Mouse (Mus musculus) spleen, adult 2 months (tissue): ENCODE data around the gene 2210011C24Rik. TPM values are rescaled to one million over a fixed set of nuclear protein-coding genes. Genes with fewer than 3 reads are reported as not detected.

Experiments
- DNase-seq, 2 experiments: peaks; one replicate each; pipeline versions ENCODE4 v3.0.0 to v3.0.0-alpha.2; 2012 to 2021; ENCODE audit warnings: low spot score in 2 of 2, low read depth in 1 of 2
- H3K27ac ChIP-seq: fragments of 200-500 bp; 2 replicates; pipeline ENCODE4 v1.5.1; 2012; ENCODE audit warnings: low read length, inconsistent platforms; ENCODE audit not compliant: insufficient read depth
- H3K27me3 ChIP-seq: fragments of 200-500 bp; 2 replicates; pipeline ENCODE4 v1.6.1; 2012; ENCODE audit warnings: mild to moderate bottlenecking, moderate library complexity, low read length, inconsistent platforms; ENCODE audit not compliant: control insufficient read depth, insufficient read depth
- H3K36me3 ChIP-seq: fragments of 200-500 bp; 2 replicates; pipeline ENCODE4 v1.6.1; 2012; ENCODE audit warnings: mild to moderate bottlenecking, low read length, inconsistent platforms; ENCODE audit not compliant: control insufficient read depth, insufficient read depth
- H3K4me1 ChIP-seq: fragments of 200-500 bp; 2 replicates; pipeline ENCODE4 v1.6.1; 2011; ENCODE audit warnings: inconsistent platforms; ENCODE audit not compliant: control insufficient read depth, insufficient read depth, insufficient read length
- H3K4me3 ChIP-seq: fragments of 200-500 bp; 2 replicates; pipeline ENCODE4 v1.5.1; 2011; ENCODE audit warnings: mild to moderate bottlenecking, inconsistent platforms; ENCODE audit not compliant: insufficient read depth, insufficient read length; ENCODE audit errors: extremely low read depth
- CTCF ChIP-seq: fragments of 200-500 bp; IDR thresholded peaks from 2 replicates; pipeline ENCODE4 v1.5.1; 2011; ENCODE audit warnings: mild to moderate bottlenecking, inconsistent platforms; ENCODE audit not compliant: insufficient read depth, insufficient read length, insufficient replicate concordance; ENCODE audit errors: extremely low read depth
- POLR2A ChIP-seq: fragments of 200-500 bp; IDR thresholded peaks from 2 replicates; pipeline ENCODE4 v1.6.1; 2011; ENCODE audit warnings: low read depth, low read length, inconsistent platforms
- WGBS: fragments of 180-500 bp; shearing (Covaris S2); methylation state at CpG from one replicate; pipeline ENCODE4 v1.1.7; 2018; 5-methylcytosine and 5-hydroxymethylcytosine counted together
- polyA plus RNA-seq: library from polyadenylated mRNA; depleted of rRNA; stranded (reverse); fragments of >200 nt; gene quantifications from 2 replicates; pipeline ENCODE4 v1.2.3, GENCODE M21; 2012

Gene 2210011C24Rik
- polyA plus RNA-seq, 1 experiment, result 0.60 TPM

GRCm38 (mm10) chr8:84046505-84046904 is 34.5 kb upstream of the 2210011C24Rik start:
- no peaks in the 10 kb centered on the region for H3K27me3 ChIP-seq
- H3K36me3 ChIP-seq, result no peaks in the 10 kb centered on the region
- TF ChIP-seq CTCF (no peak), POLR2A (no peak)
- H3K4me3 ChIP-seq, result no peak overlapping the region
- peaks cover 8% of the 10 kb centered on the region; the same call in 1 of the 2 replicates for H3K4me1 ChIP-seq
- no peak overlapping the region for H3K27ac ChIP-seq
- DNase-seq, result no peak
- WGBS, result 80% methylated on average over 3 of the region's 3 CpGs

DNA sequence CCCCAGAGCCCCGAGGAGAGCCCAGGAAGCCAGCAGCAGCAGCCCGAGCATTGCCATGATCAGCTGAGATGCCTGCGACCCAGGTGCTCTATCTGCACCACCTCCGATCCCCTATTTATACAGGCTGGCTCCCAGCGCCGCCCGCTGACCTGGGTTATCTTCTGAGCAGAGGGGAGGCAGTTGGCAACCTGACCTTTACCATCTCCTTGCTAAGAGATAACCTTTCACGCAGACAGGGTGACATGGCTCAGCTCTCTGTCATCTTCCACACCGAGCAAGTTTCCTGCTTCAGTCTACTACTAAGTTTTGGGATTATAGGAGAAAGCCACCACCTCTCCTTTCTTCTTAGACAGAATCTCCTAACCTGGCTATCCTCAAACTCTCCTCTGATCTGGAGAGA is 32.9 kb upstream of the 2210011C24Rik start, which contains the start of gene Rln3:
Gene Rln3, minus strand, starts transcription at position 101 of the 400 bp plus-strand sequence.
- DNase-seq, result no peak
- no peaks in the 10 kb centered on the region for H3K27me3 ChIP-seq
- peaks cover 4% of the 10 kb centered on the region; the same call in 1 of the 2 replicates for H3K36me3 ChIP-seq
- no peak for TF ChIP-seq POLR2A
- no peak for TF ChIP-seq CTCF
- no peak within 1 kb of the TSS for H3K27ac ChIP-seq
- no peak within 1 kb of the TSS for H3K4me3 ChIP-seq
- WGBS, result 81% methylated on average over 9 of the region's 9 CpGs
- peaks cover 9% of the 10 kb centered on the region; the same call in 1 of the 2 replicates for H3K4me1 ChIP-seq

DNA sequence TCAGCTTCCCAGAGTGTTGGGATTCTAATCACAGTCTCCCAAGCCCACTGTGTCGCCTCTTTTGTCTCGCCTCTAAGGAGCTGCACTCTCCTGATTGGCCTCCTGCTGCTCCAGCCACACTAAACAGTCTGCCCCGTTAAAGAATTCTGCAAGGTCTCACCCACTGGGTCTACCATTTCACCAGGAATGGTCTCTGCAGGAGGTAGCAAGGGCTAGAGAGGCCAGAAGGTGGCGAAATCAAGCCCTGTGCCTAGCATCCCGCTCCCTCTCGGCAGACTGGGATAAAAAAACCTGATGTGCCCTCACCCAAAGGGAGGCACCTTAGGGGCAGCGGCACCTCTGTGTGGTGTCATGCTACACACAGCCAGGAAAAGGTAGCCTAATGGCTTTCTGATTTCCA is 32.1 kb upstream of the 2210011C24Rik start:
- no peak for DNase-seq
- Histone ChIP-seq H3K4me1 (peaks cover 9% of the 10 kb centered on the region; the same call in 1 of the 2 replicates), H3K27me3 (no peaks in the 10 kb centered on the region), H3K27ac (no peak overlapping the region), H3K36me3 (peaks cover 4% of the 10 kb centered on the region; the same call in 1 of the 2 replicates), H3K4me3 (no peak overlapping the region)
- 88% methylated on average over 7 of the region's 7 CpGs for WGBS
- TF ChIP-seq CTCF, result no peak
- no peak for TF ChIP-seq POLR2A

DNA sequence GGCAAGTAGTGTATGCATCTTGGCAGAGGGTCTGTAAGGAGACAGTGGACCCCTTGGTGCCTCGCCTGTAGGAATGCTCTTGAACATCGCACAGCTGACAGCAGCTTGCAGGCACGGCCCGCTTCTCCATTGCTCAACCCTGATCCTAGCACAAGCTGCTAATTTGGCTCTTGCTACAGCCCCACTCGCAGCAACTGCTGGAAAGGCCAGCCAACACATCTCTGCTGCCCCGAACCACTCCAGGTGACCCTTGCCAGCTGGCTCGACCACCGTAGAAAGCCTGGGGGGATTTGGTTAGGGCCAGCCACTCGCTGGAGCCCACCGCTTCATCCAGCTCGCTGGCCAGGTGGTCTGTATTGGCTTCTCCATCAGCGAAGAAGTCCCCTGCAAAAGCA is 31.0 kb upstream of the 2210011C24Rik start:
- TF ChIP-seq POLR2A, result no peak
- no peak for TF ChIP-seq CTCF
- Histone ChIP-seq H3K36me3 (peaks cover 6% of the 10 kb centered on the region; the same call in 1 of the 2 replicates), H3K4me1 (peaks cover 9% of the 10 kb centered on the region; the same call in 1 of the 2 replicates), H3K27me3 (no peaks in the 10 kb centered on the region), H3K27ac (peak overlapping the region; percentile 91), H3K4me3 (peak overlapping the region; percentile 93)
- 46% methylated on average over 12 of the region's 12 CpGs for WGBS
- DNase-seq, result no peak

DNA sequence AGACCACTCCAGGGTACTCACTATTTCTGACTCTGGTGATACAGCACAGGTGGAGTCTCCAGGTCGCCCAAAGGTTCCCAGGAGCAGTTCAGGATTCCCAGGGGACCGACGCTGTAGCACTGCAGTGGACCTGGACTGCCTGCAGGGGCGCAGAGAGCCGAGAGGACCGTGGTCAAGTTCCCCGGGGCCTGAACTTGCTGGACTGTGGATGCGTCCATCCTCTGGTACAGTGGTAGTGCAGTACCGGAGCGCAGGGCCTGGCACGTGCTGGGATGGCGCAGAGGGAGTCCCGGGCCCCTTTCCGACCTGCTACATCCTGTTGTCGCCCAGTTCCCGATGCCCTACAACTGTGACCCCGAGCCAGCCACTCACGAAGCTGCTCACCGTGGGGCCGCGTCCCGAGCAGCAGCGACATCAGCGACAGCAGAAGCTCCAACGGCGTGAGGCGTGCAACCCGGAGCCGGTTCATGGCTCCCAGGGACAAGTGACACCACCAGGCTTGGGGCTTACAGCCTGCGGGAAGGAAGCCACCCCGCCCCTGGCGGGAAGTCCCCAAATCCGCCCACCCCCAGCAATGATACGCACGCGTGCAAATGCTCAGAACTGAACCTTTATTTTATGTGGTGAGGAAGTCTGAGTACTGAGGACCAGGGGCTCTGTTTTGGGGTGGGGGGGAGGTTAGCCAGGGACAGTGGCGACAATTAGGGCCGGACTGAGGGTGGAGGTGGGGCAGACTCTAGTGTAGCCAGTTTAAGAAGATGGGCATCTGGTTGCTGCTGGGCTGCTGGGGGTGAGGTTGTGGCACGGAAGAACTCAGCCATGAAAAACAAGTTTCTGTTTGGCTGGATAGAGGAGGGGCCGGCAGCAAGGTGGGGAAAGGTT is 30.3 kb upstream of the 2210011C24Rik start, which contains the start of gene Il27ra:
Gene Il27ra, minus strand, starts transcription at position 524 of the 882 bp plus-strand sequence.
- peak within 1 kb of the TSS; percentile 93 for H3K4me3 ChIP-seq
- TF ChIP-seq POLR2A (peak; percentile 54), CTCF (peak; percentile 64; the same call in 1 of the 2 replicates)
- H3K4me1 ChIP-seq, result peaks cover 9% of the 10 kb centered on the region; the same call in 1 of the 2 replicates
- H3K27ac ChIP-seq, result peak within 1 kb of the TSS; percentile 91
- DNase-seq, result peak; percentile 35 to 75
- under 1% methylated on average over 40 of the region's 40 CpGs for WGBS
- H3K27me3 ChIP-seq, result no peaks in the 10 kb centered on the region
- peaks cover 7% of the 10 kb centered on the region; the same call in 1 of the 2 replicates for H3K36me3 ChIP-seq

DNA sequence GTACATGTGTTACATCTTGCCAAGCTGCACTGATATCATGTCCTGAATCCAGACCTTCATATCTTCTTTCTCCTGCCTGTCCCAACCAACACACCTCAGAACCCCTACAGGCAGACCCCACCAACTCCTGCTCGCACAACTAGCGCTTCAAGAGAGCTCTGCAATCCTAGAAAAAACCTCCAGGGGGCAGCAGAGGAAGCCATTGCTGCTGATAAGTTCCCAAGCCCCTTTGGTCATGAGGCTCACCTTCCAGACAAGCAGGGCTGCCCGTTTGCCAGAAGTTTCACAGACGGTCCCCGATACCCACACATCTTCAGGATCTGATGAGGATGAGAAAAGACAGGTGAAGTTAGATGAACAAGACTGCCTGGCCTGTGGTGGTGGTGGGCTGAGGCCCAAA is 27.1 kb upstream of the 2210011C24Rik start:
- H3K27ac ChIP-seq, result no peak overlapping the region
- peaks cover 17% of the 10 kb centered on the region for H3K36me3 ChIP-seq
- peak; percentile 80; the same call in 1 of the 2 replicates for TF ChIP-seq CTCF
- TF ChIP-seq POLR2A, result no peak
- DNase-seq, result peak; percentile 56 to 72
- peaks cover 9% of the 10 kb centered on the region; the same call in 1 of the 2 replicates for H3K4me1 ChIP-seq
- H3K4me3 ChIP-seq, result no peak overlapping the region
- H3K27me3 ChIP-seq, result no peaks in the 10 kb centered on the region
- WGBS, result 17% methylated on average over 5 of the region's 5 CpGs

DNA sequence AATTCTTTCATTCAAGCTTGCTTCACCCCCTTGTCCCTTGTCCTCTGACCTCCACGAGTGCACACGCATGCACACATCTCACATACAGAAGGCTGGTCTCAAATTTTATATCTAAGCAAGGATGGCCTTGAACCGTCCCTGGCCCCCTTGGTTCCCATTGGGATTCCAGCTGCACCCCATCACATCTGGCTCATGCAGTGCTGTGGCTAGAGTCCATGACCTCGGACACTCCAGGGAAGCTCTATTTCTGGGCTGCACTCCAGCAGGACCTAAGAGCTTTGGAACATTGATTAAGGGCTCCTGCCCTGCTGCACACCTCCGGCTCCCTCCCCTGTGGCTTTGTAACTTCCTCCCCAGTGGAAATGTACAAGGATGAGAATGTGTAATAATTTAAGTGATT is 26.0 kb upstream of the 2210011C24Rik start:
- Histone ChIP-seq H3K4me1 (peaks cover 7% of the 10 kb centered on the region; the same call in 1 of the 2 replicates), H3K36me3 (peaks cover 21% of the 10 kb centered on the region), H3K27me3 (no peaks in the 10 kb centered on the region), H3K27ac (no peak overlapping the region), H3K4me3 (no peak overlapping the region)
- no peak for DNase-seq
- whole genome bisulfite sequencing, result 82% methylated on average over 5 of the region's 5 CpGs
- no peak for TF ChIP-seq CTCF
- no peak for TF ChIP-seq POLR2A
